Mouse (Mus musculus) gastrocnemius, postnatal 36 days (tissue): ENCODE data around the gene Hpse. TPM values are rescaled to one million over a fixed set of nuclear protein-coding genes. Genes with fewer than 3 reads are reported as not detected.

ENCODE experiments used
- DNase-seq, 2 experiments: peaks; one replicate each; pipeline ENCODE4 v3.0.0; 2022
- intact Hi-C: fragments of 180-260 bp; cut with DNase I; formaldehyde crosslinking; loops from one replicate; pipeline ENCODE4 v1.15.1; 2025
- total RNA-seq, 2 experiments: library from RNA; stranded (reverse); gene quantifications; 2 replicates each; pipeline ENCODE4 v1.2.3; 2021

The Hpse gene
- total RNA-seq, 2 experiments from 2014 or later = 0.31 to 0.32 TPM

GRCm38 (mm10) chr5:100697886-100698285, 21.6 kb downstream of the Hpse start:
- DNase-seq = no peak
- intact Hi-C loops = no loop called here

- DNase-seq = no peak
- intact Hi-C loops = no loop called here
Observed at GRCm38 (mm10) chr5:100697398-100697797, 22.1 kb downstream of the Hpse start.

- intact Hi-C loops = no loop called here
Observed at GRCm38 (mm10) chr5:100685631-100686030, 33.9 kb downstream of the Hpse start.

GRCm38 (mm10) chr5:100680542-100680933, 39.0 kb downstream of the Hpse start:
- intact Hi-C loops = no loop called here
- no peak for DNase-seq

More at GRCm38 (mm10) chr5:100685631-100686030, 33.9 kb downstream of the Hpse start:
- no peak for DNase-seq

- intact Hi-C loops = loop anchor here (10.0 kb wide), 1 partner anchor 125 kb away; no protein-coding TSS in a partner anchor
- no peak for DNase-seq
Observed at GRCm38 (mm10) chr5:100679911-100680541, 39.5 kb downstream of the Hpse start.

GRCm38 (mm10) chr5:100674711-100675376, 44.7 kb downstream of the Hpse start, which contains the start of gene Coq2:
Coq2 (minus strand) TSS chr5:100675140.
- intact Hi-C loops = loop anchor here (5.0 to 10.0 kb wide), 2 partner anchors 130 to 242 kb away; no protein-coding TSS in a partner anchor
- DNase-seq = peak; percentile 46 to 55

- DNase-seq = peak; percentile 84
- intact Hi-C loops = loop anchor here (5.0 to 10.0 kb wide), 2 partner anchors 131 to 243 kb away; no protein-coding TSS in a partner anchor
Observed at GRCm38 (mm10) chr5:100673745-100674486, 45.6 kb downstream of the Hpse start.

- intact Hi-C loops = loop anchor here (5.0 to 10.0 kb wide), 2 partner anchors 132 to 245 kb away; no protein-coding TSS in a partner anchor
- DNase-seq = no peak
Observed at GRCm38 (mm10) chr5:100672403-100672802, 47.1 kb downstream of the Hpse start.

- intact Hi-C loops = loop anchor here (5.0 to 10.0 kb wide), 2 partner anchors 133 to 245 kb away; no protein-coding TSS in a partner anchor
- no peak for DNase-seq
Observed at GRCm38 (mm10) chr5:100671897-100672296, 47.6 kb downstream of the Hpse start.

GRCm38 (mm10) chr5:100671398-100671797, 48.1 kb downstream of the Hpse start:
- intact Hi-C loops = loop anchor here (5.0 to 10.0 kb wide), 2 partner anchors 133 to 246 kb away; no protein-coding TSS in a partner anchor
- DNase-seq = no peak

GRCm38 (mm10) chr5:100666965-100667364, 52.6 kb downstream of the Hpse start:
- intact Hi-C loops = loop anchor here (5.0 kb wide), 1 partner anchor 120 kb away; no protein-coding TSS in a partner anchor
- DNase-seq = no peak

- intact Hi-C loops = no loop called here
- DNase-seq = no peak
Observed at GRCm38 (mm10) chr5:100663854-100664253, 55.7 kb downstream of the Hpse start.

- DNase-seq = no peak
- intact Hi-C loops = no loop called here
Observed at GRCm38 (mm10) chr5:100663011-100663410, 56.5 kb downstream of the Hpse start.

- no peak for DNase-seq
- intact Hi-C loops = no loop called here
Observed at GRCm38 (mm10) chr5:100658460-100658859, 61.1 kb downstream of the Hpse start.

GRCm38 (mm10) chr5:100656352-100656751, 63.2 kb downstream of the Hpse start:
- no peak for DNase-seq
- intact Hi-C loops = no loop called here

GRCm38 (mm10) chr5:100652327-100652726, 67.2 kb downstream of the Hpse start:
- DNase-seq = no peak
- intact Hi-C loops = no loop called here

- no peak for DNase-seq
- intact Hi-C loops = no loop called here
Observed at GRCm38 (mm10) chr5:100651486-100651885, 68.0 kb downstream of the Hpse start.

- intact Hi-C loops = no loop called here
- DNase-seq = no peak
Observed at GRCm38 (mm10) chr5:100650969-100651368, 68.5 kb downstream of the Hpse start.

GRCm38 (mm10) chr5:100648546-100648945, 71.0 kb downstream of the Hpse start:
- DNase-seq = no peak
- intact Hi-C loops = no loop called here

- intact Hi-C loops = no loop called here
- no peak for DNase-seq
Observed at GRCm38 (mm10) chr5:100648046-100648445, 71.5 kb downstream of the Hpse start.

GRCm38 (mm10) chr5:100646558-100646957, 73.0 kb downstream of the Hpse start:
- DNase-seq = no peak
- intact Hi-C loops = no loop called here
